Mouse (Mus musculus): ENCODE data around the gene Ncor2.

GRCm38 (mm10) chr5:125184826-125185225 is 5.8 kb upstream of the Ncor2 start:
- no peak for TF ChIP-seq CTCF (IDR thresholded peaks at IDR 0.05; ENCODE audit: low read depth, low read length)
- no peak for TF ChIP-seq POLR2A (IDR thresholded peaks at IDR 0.05; ENCODE audit: extremely low read depth, insufficient read depth, low read length)
